Mouse (Mus musculus) c-Kit-negative CD71-positive TER-119-positive erythroid progenitor cells, embryonic 14.5 days (primary cell): ENCODE measurements around the gene Pcnx.

Experiments used
- DNase-seq: peaks from one replicate; pipeline ENCODE4 v3.0.0-alpha.2; 2013; ENCODE audit warnings: low read depth, low spot score

The Pcnx gene

GRCm38 (mm10) chr12:81859351-81860307 is at the start of gene Pcnx:
TSS of gene Pcnx (plus strand) at chr12:81860023.
- no peak for DNase-seq

- no peak for DNase-seq
These were observed 49.4 kb upstream of the Pcnx start for GRCm38 (mm10) chr12:81810417-81810816.

DNA sequence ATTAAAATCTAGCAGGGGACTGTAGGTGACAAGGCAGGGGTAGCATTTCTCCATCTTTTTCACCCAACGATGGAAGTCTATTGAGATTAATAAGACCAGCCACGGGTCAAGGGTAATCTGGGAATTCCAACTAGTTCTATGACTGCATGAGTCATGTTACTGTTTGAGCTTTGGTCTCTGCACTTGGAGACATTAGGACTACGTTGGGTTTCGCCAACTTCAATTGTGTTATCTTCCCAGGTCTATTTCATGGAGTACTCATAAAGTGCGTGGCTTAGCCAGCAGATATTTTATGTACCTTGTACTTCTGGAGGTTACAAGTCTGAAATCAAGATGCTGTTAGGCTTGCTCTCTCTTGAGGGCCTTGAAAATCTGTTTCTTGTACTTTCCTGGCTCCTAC is 45.1 kb upstream of the Pcnx start:
- DNase-seq, result no peak

DNA sequence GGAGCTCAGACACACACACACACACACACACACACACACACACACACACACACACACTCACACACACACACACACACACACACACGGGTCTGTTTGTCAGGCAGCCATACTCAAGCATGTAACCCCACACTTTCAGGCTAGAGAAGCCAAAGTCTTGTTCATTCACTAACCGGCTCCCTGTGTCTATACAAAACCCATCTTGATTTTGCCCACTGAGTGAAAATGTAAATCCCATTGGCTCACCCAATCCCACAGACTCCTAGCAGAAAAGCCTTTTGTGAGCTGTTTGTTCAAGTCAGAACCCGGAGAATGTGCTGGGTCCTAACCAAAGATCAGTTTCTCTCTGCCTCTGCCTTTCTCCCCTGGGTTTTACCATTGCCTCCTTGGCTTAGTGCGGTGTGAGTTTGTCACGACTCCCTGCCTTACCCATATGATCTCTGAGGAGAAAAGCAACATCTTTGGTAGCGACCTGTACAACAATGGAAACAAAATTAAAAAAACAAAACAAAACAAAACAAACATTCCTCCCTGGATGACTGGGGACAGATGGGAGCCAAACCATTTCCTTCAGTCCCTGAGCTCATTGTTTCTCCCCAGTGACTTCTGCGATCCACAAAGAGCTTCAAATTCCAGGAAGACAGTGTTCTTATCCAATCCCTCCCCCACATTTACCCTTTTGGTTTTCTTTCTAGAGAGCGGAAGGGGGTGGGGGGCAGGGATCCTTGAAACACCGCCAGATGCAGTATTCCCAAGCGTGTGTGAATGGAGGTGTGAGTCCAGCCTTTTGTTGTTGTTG is 43.3 kb upstream of the Pcnx start:
- DNase-seq, result no peak

DNA sequence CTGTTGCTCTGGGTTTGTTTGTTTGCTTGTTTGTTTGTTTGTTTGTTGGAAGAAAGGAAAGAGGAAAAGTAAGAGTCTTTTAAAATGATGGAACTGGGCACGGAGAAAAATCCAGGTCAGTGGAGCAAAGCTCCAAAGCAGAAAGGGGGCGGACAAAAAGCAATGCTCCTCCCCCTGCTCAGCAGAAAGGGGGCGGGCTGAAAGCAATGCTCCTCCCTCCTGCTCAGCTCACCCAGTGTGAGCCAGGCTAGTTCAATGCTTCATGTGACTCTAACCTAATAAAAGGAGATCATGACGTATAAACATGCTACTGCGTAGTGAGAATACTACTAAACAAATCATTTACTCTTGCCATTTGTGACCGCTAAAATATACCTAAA is 42.7 kb upstream of the Pcnx start:
- DNase-seq, result no peak

- no peak for DNase-seq
These were observed 39.1 kb upstream of the Pcnx start for GRCm38 (mm10) chr12:81820700-81821099.

- no peak for DNase-seq
These were observed 37.6 kb upstream of the Pcnx start for GRCm38 (mm10) chr12:81822176-81822575.

DNA sequence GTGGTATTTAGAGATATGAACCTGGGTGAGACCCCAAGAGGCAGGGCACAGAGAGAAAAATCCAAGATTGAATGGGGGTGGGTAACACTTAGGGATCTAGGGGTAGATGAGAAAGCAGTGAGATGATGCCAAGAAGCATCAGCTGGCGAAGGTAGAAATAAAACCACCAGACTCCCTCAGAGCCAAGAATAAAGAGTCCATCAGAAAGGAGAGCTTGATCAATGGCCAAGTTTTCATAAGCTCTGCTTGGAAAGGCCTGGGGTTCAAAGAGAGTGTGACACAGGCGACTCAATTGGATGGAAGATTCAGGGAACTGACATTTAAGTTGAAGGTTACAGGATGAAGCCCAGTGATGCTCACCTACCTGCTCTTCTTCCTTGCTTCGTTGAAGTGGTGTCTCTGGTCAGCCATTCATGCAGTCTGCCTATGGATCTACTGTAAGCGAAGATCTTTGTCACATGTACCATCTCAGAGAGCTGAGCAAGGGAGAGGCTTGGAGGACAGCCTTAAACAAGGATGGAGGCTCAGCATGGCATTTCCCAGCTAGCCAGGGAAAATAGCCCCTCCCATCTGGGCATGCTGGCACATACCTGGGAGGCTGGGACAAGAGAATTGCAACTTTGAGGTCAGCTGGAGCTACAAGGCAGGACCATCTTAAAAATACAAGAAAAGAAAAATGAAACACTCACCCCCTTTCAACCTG is 36.9 kb upstream of the Pcnx start:
- DNase-seq, result no peak

- DNase-seq, result no peak
These were observed 31.5 kb upstream of the Pcnx start for GRCm38 (mm10) chr12:81828355-81828754.

- DNase-seq, result no peak
These were observed 27.6 kb upstream of the Pcnx start for GRCm38 (mm10) chr12:81832039-81832738.

DNA sequence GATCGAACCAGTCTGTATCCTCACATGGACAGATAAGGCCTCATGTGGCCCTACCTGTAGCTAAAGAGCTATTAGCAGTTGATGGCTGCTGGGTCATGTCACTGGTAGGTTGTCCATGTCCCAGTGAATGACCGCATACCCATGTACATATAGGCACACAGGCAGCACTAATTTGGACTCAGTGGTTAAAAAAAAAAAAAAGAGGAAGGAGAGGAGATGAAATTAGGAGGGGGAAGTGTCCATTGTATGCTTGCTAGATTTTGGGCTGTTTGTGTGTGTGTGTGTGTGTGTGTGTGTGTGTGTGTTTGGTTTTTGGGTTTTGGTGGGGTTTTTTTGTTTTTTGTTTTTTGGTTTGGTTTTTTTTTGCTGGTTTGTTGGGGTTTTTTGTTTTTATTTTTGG is 26.7 kb upstream of the Pcnx start:
- DNase-seq, result no peak

DNA sequence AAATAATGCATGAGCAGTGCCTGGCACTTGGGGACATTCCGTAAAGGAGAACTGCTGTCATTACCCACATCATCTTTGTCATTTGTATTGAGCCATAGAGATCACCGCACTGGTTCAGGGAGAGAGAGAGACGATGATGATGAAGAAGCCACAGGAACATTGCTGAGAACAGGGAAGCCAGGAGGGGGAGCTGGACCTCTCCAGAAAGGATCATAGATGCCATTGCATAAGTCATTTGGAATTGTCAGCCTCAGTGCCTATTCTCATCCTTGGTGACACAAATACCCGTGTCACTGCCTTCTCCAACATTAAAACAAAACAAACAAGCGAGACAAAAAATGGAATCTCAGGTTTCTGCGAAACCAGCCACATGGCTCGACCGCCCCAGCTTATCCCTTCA is 23.7 kb upstream of the Pcnx start:
- no peak for DNase-seq

DNA sequence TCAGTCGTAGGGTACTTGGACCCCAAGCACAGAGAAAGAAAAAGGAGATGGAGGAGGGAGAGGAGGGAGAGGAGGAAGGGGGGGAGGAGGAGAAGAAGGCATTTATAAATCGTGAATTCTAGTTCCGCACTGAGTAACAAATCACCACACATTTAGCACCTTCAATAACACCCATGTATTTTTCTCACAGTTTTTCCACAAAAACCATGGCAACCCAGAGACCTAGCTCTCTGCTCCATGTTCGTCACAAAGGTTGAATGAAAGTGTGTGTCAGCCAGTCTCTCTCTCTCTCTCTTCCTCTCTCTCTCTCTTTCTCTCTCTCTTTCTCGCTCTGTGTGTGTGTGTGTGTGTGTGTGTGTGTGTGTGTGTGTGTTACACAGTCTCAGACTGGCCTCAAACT is 22.4 kb upstream of the Pcnx start:
- DNase-seq, result no peak

- DNase-seq, result no peak
These were observed 20.2 kb upstream of the Pcnx start for GRCm38 (mm10) chr12:81839663-81840062.

DNA sequence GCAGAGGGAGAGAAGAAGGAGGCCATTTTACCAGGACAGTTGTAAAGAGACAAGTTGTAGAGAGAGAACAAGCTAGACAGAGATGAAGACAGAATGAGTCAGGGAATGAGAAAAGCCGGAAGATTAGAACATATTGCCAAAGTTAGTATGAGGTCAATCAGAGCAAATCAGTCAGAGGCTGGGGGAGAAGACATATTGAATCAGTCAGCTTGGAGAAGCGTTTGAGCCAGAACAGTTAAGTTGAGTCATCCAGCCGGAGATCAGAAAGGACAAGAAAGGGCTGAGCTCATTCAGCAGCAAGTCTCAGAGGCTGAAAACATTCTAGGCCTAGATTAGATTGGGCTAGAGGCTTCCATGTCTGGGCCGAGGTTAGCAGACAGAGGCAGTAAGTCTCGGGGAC is 18.8 kb upstream of the Pcnx start:
- DNase-seq, result no peak

DNA sequence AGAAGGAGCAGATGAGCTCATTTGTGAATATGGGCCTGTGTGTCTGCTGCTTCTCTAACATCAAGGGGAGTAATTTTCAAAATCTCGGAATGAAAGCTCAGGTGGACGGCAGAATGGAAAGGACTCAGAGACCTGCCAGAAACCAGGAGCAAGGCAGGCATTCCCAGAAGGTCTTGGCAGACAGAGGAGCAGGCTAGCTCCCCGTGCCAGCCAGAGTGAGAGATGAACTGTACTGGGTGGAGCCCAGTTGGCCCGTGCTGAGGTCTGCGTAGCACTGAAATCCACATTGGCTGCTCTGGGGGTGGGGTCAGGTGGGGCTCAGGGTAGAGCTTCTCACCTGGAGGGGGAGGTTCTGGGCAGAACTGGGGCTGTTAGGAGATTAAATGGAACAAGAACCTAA is 16.3 kb upstream of the Pcnx start:
- no peak for DNase-seq

DNA sequence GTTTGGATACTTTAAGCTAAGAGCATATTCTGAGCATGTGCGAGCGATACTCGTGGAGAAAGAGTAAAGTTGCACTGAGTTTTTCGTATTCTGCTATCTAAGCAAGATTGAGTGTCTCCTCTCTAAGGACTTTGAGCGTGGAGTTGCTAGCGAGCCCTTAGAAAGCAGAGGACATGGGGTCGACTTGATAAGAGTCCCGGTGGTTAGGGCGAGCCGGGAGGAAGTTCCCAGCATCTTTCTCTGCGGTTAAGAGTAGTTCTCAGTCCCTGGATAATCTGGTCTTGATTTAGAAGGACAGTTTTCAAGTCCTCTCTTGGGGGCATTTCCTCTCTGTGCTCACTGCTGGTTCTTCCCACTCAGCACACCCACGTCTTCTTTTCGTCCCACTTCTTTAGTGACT is 15.3 kb upstream of the Pcnx start:
- no peak for DNase-seq

- DNase-seq, result no peak
These were observed 14.8 kb upstream of the Pcnx start for GRCm38 (mm10) chr12:81844981-81845380.

- DNase-seq, result no peak
These were observed 10.2 kb upstream of the Pcnx start for GRCm38 (mm10) chr12:81849629-81850028.

DNA sequence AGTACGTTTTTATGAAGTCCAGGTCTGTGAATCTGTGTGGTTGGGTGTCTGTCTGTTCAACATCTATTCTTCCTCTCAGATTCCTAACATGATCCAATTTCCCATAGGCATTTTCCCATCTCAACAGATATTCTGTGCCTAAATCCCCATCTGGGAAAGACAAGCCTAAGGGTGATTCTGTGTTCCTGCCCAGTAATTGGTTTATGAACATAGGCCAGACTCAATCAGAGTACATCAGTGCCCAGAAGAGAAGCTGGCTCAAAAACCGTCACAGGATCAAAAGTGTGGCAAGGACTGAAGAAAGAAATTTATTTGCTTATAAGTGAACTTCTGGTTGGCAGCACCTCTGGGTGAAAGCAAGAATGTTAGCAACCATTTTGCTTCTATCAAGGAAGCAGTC is 7.3 kb upstream of the Pcnx start:
- DNase-seq, result no peak

GRCm38 (mm10) chr12:81852977-81853376 is 6.8 kb upstream of the Pcnx start:
- DNase-seq, result no peak

GRCm38 (mm10) chr12:81853543-81853942 is 6.3 kb upstream of the Pcnx start:
- DNase-seq, result no peak
